Mouse (Mus musculus) layer of hippocampus, adult 8-10 months (tissue): ENCODE results near the gene Sidt2. TPM values are rescaled to one million over a fixed set of nuclear protein-coding genes. Genes with fewer than 3 reads are reported as not detected.
A peak's percentile ranks its signal among the peaks of the same experiment; 100 is the strongest.

ENCODE experiments used
- DNase-seq, 2 experiments: peaks; one replicate each; pipeline ENCODE4 v3.0.0; 2022; ENCODE audit warnings: low spot score in 2 of 2
- total RNA-seq, 4 experiments: library from RNA; stranded (reverse); gene quantifications; 2 replicates each; pipeline ENCODE4 v1.2.4; 2022

The Sidt2 gene
- total RNA-seq, 4 experiments from 2014 or later: 67.6 to 81.0 (median 74.0) TPM

DNA sequence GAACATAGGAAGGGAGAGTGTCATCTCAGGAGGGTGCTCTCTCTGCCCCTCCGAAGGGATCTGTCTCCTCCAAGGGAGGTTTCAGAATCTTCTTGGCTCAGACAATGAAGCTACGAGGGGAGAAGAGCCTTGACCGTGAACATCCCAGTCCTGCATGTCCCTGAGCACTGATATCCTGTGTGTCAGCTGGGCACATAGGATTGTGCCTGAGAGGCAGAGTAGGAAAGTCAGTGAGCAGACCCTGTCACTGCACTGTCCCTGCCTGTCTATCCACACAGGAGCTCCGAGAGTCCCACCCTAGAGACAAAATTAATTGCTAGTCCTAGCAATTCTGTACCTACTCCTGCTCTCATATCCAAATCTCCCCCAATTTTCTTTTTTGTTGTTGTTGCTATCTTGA, 3.0 kb downstream of the Sidt2 start:
- DNase-seq: no peak

- no peak for DNase-seq
Measured at GRCm38 (mm10) chr9:45946872-45947183, 8.2 kb downstream of the Sidt2 start.

DNA sequence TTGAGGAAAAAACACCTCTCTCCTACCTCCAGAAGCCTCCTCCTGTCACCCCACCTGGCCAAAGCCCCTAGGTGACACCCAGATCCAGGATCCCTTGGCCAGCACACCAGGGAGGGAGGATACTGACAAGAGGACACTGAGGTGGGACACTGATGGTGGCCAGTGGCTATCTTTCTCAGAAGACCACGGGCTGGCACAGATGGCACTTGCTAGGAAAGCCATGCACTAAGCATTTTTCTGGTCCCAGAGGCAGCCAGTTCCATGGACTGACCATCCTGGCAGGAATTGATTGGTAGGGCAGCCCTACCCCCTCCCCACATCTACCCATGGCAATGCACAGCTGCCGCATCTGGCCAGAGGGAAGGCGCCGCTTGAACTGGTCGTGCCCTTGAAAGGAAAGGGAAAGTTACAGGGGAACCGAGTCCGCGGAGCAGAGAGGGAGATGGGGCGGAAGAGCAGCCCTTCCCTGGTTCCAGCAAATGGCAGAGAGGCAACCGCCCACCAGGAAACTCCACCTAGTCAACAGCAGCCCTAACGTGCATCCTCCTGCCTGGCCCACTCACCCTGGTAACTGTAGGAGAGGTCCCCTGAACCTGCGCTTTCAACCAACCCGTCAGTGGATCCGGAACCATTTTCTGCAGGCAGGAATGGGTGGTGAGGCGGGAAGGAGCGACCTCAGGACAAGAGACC, 8.7 kb downstream of the Sidt2 start:
- DNase-seq: no peak

- DNase-seq: no peak
Measured at GRCm38 (mm10) chr9:45945721-45946120, 9.3 kb downstream of the Sidt2 start.

DNA sequence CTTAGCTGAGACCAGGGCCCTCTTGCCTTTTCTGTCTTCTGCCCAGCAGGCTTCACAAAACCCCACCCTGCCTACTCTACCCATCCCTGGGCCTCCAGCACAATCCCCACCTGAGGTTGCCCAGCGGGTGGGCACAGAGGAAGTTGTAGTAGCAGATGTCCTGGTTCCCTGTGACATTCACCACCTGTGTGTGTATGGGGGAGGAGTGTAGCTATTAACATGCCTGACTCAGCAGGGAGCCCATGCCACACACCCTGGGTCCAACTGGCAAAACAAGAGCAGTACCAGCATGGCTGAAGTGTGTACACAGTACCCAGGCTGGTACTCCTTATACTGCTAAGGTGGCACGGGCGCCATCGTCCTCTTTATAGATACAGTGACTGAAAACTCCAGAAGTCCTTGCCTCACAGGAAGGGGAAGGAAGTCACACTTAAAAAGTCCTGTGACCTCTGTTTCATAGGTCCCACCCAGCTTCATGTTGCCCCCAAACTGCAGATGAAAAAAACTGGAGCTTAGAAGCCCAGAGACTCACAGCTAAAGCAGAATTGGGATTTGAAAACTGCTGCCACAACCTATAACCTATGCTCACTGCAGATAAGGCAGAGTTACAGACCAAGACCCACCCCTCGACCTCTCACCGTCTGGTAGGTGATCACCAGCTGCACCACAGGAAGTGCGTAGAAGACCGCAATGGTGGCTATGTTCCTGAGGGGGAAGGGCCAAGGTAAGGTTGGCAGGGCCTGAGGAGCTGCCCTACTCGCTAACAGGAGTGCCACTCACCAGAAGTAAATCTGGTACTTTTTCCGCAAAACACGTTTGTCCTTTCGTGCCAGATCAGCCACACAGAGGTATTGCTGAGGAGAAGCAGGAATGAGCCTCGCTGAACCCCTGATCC, 10.3 kb downstream of the Sidt2 start:
- no peak for DNase-seq

- DNase-seq: no peak
Measured at GRCm38 (mm10) chr9:45943628-45944505, 11.2 kb downstream of the Sidt2 start.

DNA sequence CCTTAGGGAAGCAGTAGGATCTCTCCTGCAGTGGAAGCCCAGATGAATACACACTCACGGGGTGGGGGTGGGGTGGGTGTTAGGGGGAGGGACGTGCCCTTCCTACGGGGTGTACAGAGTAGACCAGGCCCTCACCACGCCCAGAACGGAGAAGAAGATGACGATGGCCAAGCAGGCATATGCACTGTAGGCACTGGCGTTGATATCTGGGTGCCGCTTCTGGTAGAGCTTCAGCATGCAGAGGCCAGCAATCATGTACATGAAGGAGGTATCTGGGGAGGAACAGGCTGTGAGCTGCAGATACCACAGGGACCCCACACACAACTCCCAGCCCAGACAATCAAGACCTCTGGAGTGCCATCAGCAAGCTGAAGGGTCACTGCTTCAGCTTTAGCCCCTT, 12.1 kb downstream of the Sidt2 start:
- no peak for DNase-seq

DNA sequence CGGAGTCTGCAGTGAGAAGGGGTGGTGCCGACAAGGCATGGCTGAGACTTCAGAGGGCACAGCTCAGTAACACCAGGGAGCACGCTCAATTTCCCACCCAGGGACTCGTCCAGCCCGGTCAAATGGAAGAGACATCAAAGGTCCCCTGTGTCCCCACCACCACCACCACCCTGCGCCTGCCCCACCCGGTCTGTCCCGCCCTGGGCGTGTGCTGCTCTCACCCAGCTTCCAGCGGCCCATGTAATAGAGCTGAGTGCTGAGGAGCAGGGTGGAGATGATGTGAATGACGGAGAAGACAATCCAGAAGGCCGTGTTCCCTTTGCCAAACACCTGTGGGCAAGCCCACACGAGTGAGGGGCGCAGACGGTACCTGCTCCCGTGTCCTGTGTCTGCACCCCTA, 12.6 kb downstream of the Sidt2 start:
- no peak for DNase-seq

DNA sequence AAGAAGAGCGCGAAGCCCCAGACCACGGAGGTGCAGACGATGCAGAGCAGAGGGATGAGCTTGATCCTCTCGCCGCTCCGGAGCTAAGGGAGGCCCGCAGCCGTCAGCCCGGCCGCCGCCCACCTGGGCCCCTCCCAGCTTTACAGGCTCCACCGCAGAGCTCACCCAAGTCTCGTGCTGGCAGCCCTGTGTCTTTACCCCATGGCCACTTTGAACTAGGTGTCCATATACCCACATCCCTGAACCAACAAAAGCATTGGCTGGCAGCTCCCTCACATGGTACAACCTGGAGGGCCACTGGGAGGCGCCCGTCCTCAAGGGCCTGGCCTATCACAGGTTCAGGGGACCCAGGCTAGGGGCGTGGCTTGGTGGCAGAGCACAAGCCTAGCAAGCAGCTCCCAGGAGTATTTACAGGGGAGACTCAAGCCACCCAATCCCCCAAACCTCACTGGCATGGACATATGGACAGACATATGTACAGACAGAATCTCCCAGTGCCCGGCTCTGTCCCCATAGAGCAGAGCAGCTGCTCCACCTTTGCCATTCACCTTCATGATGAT, 13.6 kb downstream of the Sidt2 start:
- no peak for DNase-seq

DNA sequence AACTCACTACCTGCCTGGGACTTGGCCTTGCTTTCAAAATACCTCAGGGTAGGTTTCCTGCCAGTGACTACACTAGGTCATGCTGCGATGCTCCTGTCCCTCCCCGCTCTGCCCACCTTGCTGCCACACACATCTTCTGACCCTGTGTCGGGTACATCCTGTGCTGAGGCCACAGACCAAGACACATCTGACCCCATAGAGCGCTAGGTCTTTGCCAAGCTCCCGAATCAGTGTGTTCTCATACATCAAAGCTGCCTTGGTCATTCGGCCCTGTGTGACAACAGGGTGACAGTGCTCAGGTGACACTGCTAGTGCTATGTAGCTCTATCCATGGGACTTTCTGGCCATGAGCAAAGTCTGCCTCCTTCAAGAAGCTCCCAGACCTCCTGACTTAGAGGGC, 15.3 kb downstream of the Sidt2 start:
- DNase-seq: no peak

DNA sequence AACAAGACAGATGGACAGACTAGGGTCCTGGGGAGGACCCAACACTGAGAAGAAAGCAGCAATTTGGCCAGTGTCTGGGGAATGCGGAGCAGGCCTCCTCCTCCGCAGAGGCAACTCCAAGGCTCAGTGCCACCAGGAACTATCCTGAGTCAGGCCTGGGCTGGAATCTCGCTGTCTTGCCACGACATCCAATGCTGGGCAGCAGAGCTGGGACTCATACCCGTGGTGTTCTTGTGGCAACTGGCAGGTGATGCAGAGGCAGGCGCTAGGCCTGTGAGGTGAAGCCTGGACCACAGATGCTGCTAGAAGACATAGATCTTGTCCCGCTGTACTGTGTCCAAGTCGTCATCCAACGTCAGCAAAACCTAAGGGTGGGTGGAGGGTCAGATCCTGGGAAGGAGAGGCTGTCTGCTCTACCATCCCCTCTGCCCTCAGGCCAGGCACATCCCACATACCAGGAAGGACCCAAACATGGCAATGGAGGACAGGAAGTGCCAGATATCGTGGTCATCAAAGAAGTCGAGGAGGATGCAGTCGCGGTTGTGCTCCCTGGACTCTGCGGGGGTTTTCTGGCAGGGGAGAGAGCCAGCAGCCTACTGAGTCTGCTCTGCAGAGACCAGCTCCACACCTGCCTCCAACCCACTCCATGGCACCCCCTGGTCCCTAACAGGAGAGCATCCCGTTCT, 16.0 kb downstream of the Sidt2 start:
- no peak for DNase-seq

DNA sequence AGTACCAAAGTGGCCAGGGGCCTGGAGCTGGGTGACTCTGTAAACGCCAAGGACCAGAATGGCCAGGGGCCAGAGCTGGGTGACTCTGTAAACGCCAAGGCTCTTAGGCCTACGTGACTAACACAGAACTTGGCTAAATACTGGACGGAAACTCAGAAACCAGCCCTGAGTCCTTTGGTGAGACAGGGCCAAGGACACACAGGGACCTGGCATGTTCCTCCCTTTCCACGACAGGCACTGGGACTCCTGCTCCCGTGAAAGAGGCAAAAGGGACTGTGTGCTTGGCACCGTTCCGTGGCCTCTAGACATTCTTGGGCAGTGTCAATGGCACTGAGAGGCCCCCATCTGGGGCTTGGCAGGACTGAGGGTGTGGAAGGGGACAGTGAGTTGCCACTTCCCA, 17.0 kb downstream of the Sidt2 start:
- DNase-seq: no peak

DNA sequence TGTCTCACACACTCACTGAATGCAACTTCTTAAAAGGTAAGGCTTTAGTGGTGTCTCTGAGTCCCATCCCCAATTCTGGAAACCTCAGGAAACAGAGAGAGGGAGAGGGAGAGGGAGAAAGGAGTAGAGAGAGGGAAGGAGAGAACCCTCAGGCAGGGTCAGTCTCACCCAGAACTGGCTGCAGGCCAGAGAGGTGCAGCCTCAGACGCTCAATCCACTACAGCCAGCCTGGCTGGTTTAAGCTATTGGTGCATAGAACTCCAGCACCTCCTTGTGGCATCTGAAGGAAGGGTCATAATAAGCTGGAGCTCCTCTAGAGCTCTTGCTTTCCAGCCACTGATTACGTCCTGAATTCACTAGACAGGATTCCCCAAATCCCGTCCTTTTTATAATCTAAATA, 18.2 kb downstream of the Sidt2 start:
- peak in 1 of 2 experiments; percentile 37 for DNase-seq

DNA sequence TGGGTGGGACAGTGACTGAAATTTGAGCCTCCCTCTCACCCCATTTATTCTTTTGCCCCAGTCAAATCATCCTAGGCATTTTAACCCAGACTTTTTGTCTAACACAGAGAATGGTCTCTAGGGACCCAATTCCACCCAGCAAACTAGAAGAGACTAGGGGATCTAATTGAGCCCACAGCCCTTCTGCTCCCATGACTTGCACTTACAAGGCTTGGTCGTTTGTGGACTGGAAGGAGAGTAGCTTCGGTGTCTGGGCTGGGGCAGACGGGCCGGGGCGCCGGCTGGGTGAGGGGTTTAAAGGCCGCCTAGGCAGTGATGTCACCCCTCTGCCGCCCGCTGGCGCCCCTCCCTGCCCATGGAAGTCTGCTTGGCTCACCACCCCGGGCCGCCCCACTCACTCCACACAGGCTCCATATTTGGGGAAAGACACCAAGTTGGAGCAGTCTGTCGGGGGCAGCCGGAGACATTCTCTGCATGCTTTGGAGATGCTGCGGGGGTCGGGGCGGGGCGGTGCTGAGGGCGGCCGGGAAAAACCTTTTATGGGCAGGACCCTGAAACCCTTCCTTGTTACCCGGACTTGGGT, 19.3 kb downstream of the Sidt2 start, which contains the start of gene Tagln:
Tagln (minus strand) TSS at position 431 of the 583 bp plus-strand sequence.
- DNase-seq: no peak

GRCm38 (mm10) chr9:45932571-45933415, 22.3 kb downstream of the Sidt2 start:
- peak in 1 of 2 experiments; percentile 57 for DNase-seq

- DNase-seq: no peak
Measured at GRCm38 (mm10) chr9:45931958-45932357, 23.1 kb downstream of the Sidt2 start.

GRCm38 (mm10) chr9:45929285-45929684, 25.8 kb downstream of the Sidt2 start:
- DNase-seq: no peak

- DNase-seq: no peak
Measured at GRCm38 (mm10) chr9:45919895-45920294, 35.2 kb downstream of the Sidt2 start.
